Mouse (Mus musculus) embryonic fibroblast, embryonic 13.5 days (primary cell): ENCODE results near the gene Bpifb2.

ENCODE experiments used
- CTCF ChIP-seq: IDR thresholded peaks from 2 replicates; pipeline ENCODE4 v1.5.1; 2011; ENCODE audit warnings: mild to moderate bottlenecking, control low read depth, low read length, moderate library complexity, borderline replicate concordance; ENCODE audit not compliant: insufficient read depth
- POLR2A ChIP-seq: IDR thresholded peaks from 2 replicates; pipeline ENCODE4 v1.6.1; 2011; ENCODE audit warnings: low read depth, mild to moderate bottlenecking, control low read depth, low read length, moderate library complexity

DNA sequence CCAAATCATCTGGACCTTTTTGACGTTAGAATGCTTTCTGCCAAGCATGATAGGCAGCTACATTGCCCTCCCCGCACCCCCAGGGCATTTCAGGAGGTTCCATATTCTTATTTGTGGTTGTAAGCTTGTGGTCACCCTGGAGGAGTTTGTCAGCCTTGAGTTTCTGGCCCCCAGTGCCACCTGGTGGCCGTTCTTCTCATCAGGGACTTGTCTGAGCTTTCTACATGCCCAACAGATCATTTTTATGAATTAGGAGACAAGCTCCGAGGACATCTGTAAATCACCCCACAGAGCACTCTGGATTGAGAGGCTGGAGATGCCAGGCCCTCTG is 23.9 kb upstream of the Bpifb2 start:
- no peak for TF ChIP-seq POLR2A
- TF ChIP-seq CTCF, result 0 out of 2 replicates have a peak, but pooled peaks have one; percentile 33
